Mouse (Mus musculus) midbrain, embryonic 15.5 days (tissue): Measurements from ENCODE around the gene Capn5. TPM values are rescaled to one million over a fixed set of nuclear protein-coding genes. Genes with fewer than 3 reads are reported as not detected.

Source experiments
- ATAC-seq: fragments of 200-750 bp; cut with Nextera tagmentation; replicated peaks from 2 replicates; pipeline ENCODE4 v1.8.0; 2017; ENCODE audit warnings: moderate TSS enrichment
- H3K27ac ChIP-seq: fragments of 300-500 bp; sonication (generic); 2 replicates; pipeline ENCODE4 v1.5.1; 2015; ENCODE audit warnings: mild to moderate bottlenecking, inconsistent platforms
- H3K27me3 ChIP-seq: fragments of 300-500 bp; sonication (generic); replicated peaks from 2 replicates; pipeline ENCODE4 v1.6.1; 2015; ENCODE audit warnings: inconsistent platforms
- H3K36me3 ChIP-seq: fragments of 300-500 bp; sonication (generic); replicated peaks from 2 replicates; pipeline ENCODE4 v1.6.1; 2015; ENCODE audit warnings: inconsistent platforms
- H3K4me1 ChIP-seq: fragments of 300-500 bp; sonication (generic); 2 replicates; pipeline ENCODE4 v1.6.1; 2015; ENCODE audit warnings: inconsistent platforms
- H3K4me2 ChIP-seq: fragments of 300-500 bp; sonication (generic); 2 replicates; pipeline ENCODE4 v1.6.1; 2015; ENCODE audit warnings: inconsistent platforms, mild to moderate bottlenecking, moderate library complexity
- H3K4me3 ChIP-seq: fragments of 300-500 bp; sonication (generic); 2 replicates; pipeline ENCODE4 v1.5.1; 2015; ENCODE audit warnings: mild to moderate bottlenecking, inconsistent platforms
- H3K9ac ChIP-seq: fragments of 300-500 bp; sonication (generic); 2 replicates; pipeline ENCODE4 v1.6.1; 2015; ENCODE audit warnings: mild to moderate bottlenecking, inconsistent platforms
- H3K9me3 ChIP-seq: fragments of 300-500 bp; sonication (generic); 2 replicates; pipeline ENCODE4 v1.6.1; 2016; ENCODE audit warnings: inconsistent platforms
- WGBS: fragments of 180-500 bp; shearing (Covaris S2); methylation state at CpG from one replicate; pipeline ENCODE4 v1.1.7; 2015; ENCODE audit warnings: mixed read lengths; 5-methylcytosine and 5-hydroxymethylcytosine counted together
- polyA plus RNA-seq: library from polyadenylated mRNA; unstranded; fragments of >200 nt; fragmentation: Nextera tagmentation; extraction: Ambion mirVana; gene quantifications from 2 replicates; pipeline ENCODE4 v1.2.1, GENCODE M21; 2015

Capn5 gene
- polyA plus RNA-seq, 1 experiment from 2014 or later: 19.0 TPM

DNA sequence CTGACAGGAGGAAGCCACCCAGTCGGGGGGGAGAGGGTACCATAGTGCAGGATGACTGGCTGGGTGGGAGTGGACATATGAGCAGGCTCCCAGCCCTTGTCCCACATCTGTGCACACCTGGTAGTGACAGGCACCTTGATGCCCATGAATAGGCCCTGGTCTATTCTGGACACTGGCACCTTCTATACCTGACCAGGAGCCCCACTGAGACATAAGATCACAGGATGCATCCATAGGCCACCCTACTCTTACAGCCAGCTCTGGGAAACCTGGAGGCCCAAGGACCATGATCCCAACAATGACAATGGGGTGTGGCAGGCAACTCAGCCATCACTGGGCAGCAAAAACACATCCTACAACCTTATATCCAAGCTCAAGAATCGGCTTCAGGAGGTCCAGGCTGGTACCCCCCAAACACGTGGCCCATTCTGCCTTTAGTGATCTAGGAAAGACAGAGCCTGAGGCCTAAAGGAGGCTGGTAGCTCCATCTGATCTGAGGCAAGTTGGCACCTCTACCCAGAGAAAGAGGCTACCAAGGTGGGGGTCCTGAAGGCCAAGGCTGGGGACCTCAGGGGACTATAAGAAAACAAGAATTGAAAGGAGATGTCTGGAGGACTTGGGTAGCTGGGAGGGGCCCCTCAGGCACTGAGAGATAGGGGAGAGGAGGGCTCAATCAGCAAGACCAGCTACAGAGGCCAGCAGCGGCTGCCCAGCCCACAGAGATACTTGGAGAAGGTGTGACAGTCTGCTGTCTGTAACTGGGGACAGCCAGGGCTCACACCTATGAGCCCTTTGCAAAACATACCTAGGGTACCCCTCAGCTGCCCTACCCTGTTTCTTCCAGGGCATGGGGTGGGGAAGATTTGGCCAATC lies 3.0 kb downstream of the Capn5 start:
- Histone ChIP-seq H3K36me3 (no peaks in the 10 kb centered on the region), H3K9me3 (no peaks in the 10 kb centered on the region), H3K4me1 (peaks cover 27% of the 10 kb centered on the region), H3K27ac (no peak overlapping the region), H3K4me2 (no peak overlapping the region), H3K27me3 (0 out of 2 replicates have a peak, but pooled peaks cover 6% of the 10 kb centered on the region), H3K4me3 (no peak overlapping the region), H3K9ac (no peak overlapping the region)
- ATAC-seq: no peak
- WGBS: 78% methylated on average over 4 of the region's 4 CpGs

- H3K27ac ChIP-seq: no peak overlapping the region
- H3K9ac ChIP-seq: no peak overlapping the region
- WGBS: 63% methylated on average over 4 of the region's 4 CpGs
- H3K4me2 ChIP-seq: no peak overlapping the region
- H3K4me3 ChIP-seq: no peak overlapping the region
- no peaks in the 10 kb centered on the region for H3K27me3 ChIP-seq
- no peaks in the 10 kb centered on the region for H3K36me3 ChIP-seq
- no peaks in the 10 kb centered on the region for H3K9me3 ChIP-seq
- no peak for ATAC-seq
- peaks cover 25% of the 10 kb centered on the region for H3K4me1 ChIP-seq
Measured at GRCm38 (mm10) chr7:98173408-98173807, 4.7 kb downstream of the Capn5 start.

DNA sequence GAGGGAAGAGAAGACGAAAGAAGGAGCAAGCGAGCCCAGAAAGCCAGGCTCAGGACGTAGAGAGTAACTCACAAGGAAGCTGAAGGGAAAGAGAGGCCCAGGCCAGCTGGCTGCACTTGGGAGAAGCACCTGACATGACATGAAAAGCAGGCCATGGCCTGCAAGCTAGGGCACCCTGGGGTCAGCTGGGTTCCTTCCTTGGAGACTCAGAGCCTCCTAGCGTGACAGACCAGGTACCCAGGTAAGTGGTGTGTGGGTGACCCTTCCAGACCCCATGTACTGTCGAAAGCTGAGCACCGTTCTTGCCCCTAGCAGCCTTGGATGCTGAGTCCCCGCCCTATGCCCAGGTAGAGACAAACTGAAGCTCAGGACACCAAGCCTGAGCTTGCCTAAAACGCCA lies 5.4 kb downstream of the Capn5 start:
- no peak for ATAC-seq

DNA sequence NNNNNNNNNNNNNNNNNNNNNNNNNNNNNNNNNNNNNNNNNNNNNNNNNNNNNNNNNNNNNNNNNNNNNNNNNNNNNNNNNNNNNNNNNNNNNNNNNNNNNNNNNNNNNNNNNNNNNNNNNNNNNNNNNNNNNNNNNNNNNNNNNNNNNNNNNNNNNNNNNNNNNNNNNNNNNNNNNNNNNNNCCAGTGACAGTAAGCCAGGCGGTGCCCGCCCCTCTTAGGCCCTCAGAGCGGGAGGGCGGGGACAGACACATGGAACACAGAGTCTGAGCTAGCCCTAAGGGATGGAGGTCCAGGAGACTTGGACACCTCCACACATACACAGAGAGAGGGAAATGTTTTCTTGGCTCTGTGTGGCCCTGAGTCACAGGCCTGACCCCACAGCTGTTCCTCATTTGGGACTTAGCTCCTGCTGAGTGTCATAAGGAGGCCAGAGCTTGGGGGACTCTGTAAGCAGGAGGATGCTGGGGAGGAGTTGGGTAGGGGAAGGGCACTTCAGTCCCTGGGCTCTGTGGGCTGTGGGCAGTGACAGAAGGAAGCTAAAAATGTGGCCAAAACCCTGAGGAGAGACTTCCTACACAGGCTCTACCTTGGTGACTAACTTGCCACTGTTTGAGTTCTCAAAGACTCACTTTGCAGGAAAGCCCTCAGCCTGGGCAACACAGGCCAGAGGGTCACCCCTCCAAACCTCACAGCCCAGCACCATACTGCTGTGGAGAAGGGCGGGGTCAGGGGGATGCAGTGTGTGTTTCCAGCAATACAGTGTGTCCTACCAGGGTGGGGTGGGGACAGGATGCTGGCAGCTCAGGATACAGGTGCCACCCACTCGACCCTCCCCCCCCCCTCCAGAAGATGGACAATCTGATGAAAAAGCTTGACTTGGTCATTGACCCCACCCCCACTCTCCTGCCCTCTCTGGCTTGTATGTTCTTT lies 6.7 kb downstream of the Capn5 start:
- Histone ChIP-seq H3K27me3 (no peaks in the 10 kb centered on the region), H3K9ac (no peak overlapping the region), H3K4me1 (peaks cover 6% of the 10 kb centered on the region; the same call in 1 of the 2 replicates), H3K36me3 (no peaks in the 10 kb centered on the region), H3K9me3 (no peaks in the 10 kb centered on the region), H3K27ac (no peak overlapping the region), H3K4me3 (no peak overlapping the region), H3K4me2 (no peak overlapping the region)
- 71% methylated on average over 6 of the region's 6 CpGs for WGBS
- 0 out of 2 replicates have a peak, but pooled peaks have one; percentile 32 for ATAC-seq

More for the DNA sequence above, 5.4 kb downstream of the Capn5 start:
- Histone ChIP-seq H3K27ac (no peak overlapping the region), H3K9me3 (no peaks in the 10 kb centered on the region), H3K4me3 (no peak overlapping the region), H3K36me3 (no peaks in the 10 kb centered on the region), H3K9ac (no peak overlapping the region), H3K4me1 (peaks cover 18% of the 10 kb centered on the region), H3K4me2 (no peak overlapping the region), H3K27me3 (no peaks in the 10 kb centered on the region)
- 82% methylated on average over 8 of the region's 8 CpGs for WGBS

- ATAC-seq: 0 out of 2 replicates have a peak, but pooled peaks have one; percentile 19
- H3K9ac ChIP-seq: no peak overlapping the region
- no peaks in the 10 kb centered on the region for H3K36me3 ChIP-seq
- H3K4me1 ChIP-seq: 0 out of 2 replicates have a peak, but pooled peaks cover 5% of the 10 kb centered on the region
- H3K9me3 ChIP-seq: no peaks in the 10 kb centered on the region
- H3K4me3 ChIP-seq: no peak overlapping the region
- WGBS: 55% methylated on average over 10 of the region's 10 CpGs
- no peak overlapping the region for H3K27ac ChIP-seq
- no peak overlapping the region for H3K4me2 ChIP-seq
- no peaks in the 10 kb centered on the region for H3K27me3 ChIP-seq
Measured at GRCm38 (mm10) chr7:98164999-98165528, 13.0 kb downstream of the Capn5 start.

- Histone ChIP-seq H3K36me3 (no peaks in the 10 kb centered on the region), H3K4me2 (no peak overlapping the region), H3K9ac (no peak overlapping the region), H3K4me3 (no peak overlapping the region), H3K4me1 (0 out of 2 replicates have a peak, but pooled peaks cover 5% of the 10 kb centered on the region), H3K9me3 (no peaks in the 10 kb centered on the region), H3K27ac (no peak overlapping the region), H3K27me3 (no peaks in the 10 kb centered on the region)
- WGBS: 80% methylated on average over 9 of the region's 9 CpGs
- no peak for ATAC-seq
Measured at GRCm38 (mm10) chr7:98164382-98164998, 13.6 kb downstream of the Capn5 start.

DNA sequence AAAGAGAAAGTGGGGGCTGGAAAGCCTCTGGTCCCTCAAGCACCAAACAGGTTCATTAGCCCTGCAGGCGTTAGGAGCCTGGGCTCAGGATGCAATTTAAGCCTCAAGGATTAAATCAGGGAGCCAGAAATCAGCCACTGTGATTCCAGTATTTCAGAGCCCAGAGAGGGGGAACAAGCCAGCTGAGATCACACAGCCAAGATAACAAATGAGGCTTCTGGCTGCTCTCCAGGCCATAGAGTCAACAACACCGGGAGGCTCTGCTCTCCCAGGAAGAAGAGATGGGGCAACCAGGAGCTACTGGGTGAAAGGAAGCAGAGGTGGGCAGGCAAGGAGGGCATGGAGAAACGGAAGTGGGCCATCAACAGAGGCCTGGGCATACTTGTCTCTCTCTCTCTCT lies 14.4 kb downstream of the Capn5 start:
- Histone ChIP-seq H3K27me3 (no peaks in the 10 kb centered on the region), H3K9ac (no peak overlapping the region), H3K4me2 (no peak overlapping the region), H3K27ac (no peak overlapping the region), H3K9me3 (no peaks in the 10 kb centered on the region), H3K4me1 (0 out of 2 replicates have a peak, but pooled peaks cover 5% of the 10 kb centered on the region), H3K36me3 (no peaks in the 10 kb centered on the region), H3K4me3 (no peak overlapping the region)
- WGBS: 52% methylated on average over 3 of the region's 3 CpGs
- no peak for ATAC-seq

DNA sequence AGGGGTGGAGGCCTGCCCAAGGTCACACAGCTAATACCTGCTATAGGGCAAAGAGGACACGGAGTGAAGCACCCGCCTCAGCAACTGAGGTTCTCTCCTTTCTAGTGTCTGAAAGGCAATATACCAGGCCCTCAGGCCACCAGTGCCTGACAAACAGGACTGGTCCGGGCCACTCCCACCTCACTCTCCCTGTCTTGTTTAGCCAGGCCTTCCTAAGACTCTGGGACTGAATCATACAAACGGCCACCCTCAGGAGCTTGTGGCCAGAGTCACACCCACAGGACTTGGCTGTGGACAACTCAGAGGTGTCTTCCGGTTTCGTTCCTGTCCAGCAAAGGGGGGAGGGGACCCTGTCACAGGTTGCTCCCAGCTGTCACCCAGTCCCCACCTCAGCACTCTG lies 15.8 kb downstream of the Capn5 start:
- Histone ChIP-seq H3K4me2 (no peak overlapping the region), H3K4me3 (no peak overlapping the region), H3K9ac (no peak overlapping the region), H3K9me3 (no peaks in the 10 kb centered on the region), H3K27me3 (no peaks in the 10 kb centered on the region), H3K36me3 (no peaks in the 10 kb centered on the region), H3K27ac (no peak overlapping the region), H3K4me1 (peaks cover 10% of the 10 kb centered on the region; the same call in 1 of the 2 replicates)
- no peak for ATAC-seq
- WGBS: 88% methylated on average over 6 of the region's 6 CpGs

DNA sequence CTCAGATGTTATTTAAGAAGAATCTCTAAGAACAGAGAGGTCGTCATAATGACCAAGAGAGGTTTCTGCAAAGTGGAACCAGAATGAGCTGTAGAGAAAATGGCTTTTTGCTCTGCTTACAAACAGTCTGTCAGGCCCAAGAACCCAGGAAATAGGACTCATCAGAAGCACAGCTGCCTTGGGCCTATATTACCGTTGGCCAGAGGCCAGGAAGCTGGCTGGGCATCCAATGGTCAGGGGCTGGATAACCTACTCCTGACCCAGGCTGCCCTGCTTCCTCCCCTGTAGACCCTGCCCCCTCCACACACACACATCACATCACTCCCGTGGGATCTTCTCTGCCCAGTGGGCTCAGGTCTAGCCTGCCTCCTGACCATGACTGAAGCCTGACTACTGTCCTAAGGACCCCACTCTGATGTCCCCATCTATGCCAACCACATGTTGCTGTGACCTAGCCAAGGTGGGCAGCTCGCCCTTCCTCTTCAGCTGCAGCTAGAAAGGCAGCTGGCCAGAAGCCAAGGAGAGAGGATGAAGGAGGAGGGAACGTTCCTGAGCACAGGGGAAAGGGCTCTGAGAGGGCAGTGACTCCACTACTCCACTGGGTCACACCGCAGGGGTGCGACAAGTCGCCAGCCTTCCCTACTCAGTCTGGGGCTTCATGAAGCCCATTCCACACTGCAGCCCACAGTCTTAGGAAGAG lies 17.9 kb downstream of the Capn5 start:
- no peaks in the 10 kb centered on the region for H3K36me3 ChIP-seq
- no peak for ATAC-seq
- no peaks in the 10 kb centered on the region for H3K27me3 ChIP-seq
- peaks cover 20% of the 10 kb centered on the region for H3K4me1 ChIP-seq
- no peak overlapping the region for H3K27ac ChIP-seq
- H3K9ac ChIP-seq: no peak overlapping the region
- no peak overlapping the region for H3K4me2 ChIP-seq
- 66% methylated on average over 8 of the region's 8 CpGs for WGBS
- no peak overlapping the region for H3K4me3 ChIP-seq
- no peaks in the 10 kb centered on the region for H3K9me3 ChIP-seq

- Histone ChIP-seq H3K27ac (no peak overlapping the region), H3K9ac (no peak overlapping the region), H3K36me3 (no peaks in the 10 kb centered on the region), H3K4me2 (no peak overlapping the region), H3K27me3 (no peaks in the 10 kb centered on the region), H3K4me1 (peaks cover 17% of the 10 kb centered on the region), H3K9me3 (no peaks in the 10 kb centered on the region), H3K4me3 (no peak overlapping the region)
- WGBS: 74% methylated on average over 8 of the region's 8 CpGs
- ATAC-seq: no peak
Measured at GRCm38 (mm10) chr7:98158481-98158880, 19.6 kb downstream of the Capn5 start.

GRCm38 (mm10) chr7:98157636-98158332 lies 20.3 kb downstream of the Capn5 start:
- Histone ChIP-seq H3K27me3 (no peaks in the 10 kb centered on the region), H3K9me3 (no peaks in the 10 kb centered on the region), H3K4me3 (no peak overlapping the region), H3K27ac (0 out of 2 replicates have a peak overlapping the region, but pooled peaks have one; percentile 1), H3K4me2 (no peak overlapping the region), H3K36me3 (no peaks in the 10 kb centered on the region), H3K4me1 (peaks cover 17% of the 10 kb centered on the region), H3K9ac (no peak overlapping the region)
- no peak for ATAC-seq
- WGBS: 50% methylated on average over 5 of the region's 5 CpGs
